26 mouse cellular contexts compared by ENCODE assay signal in genomic region chr8:79196481-79196880, GRCm38 (mm10). TPM values are rescaled to one million over a fixed set of nuclear protein-coding genes. Genes with fewer than 3 reads are reported as not detected.
DNase-seq lines count a peak whose midpoint lies in the region; ATAC-seq and TF ChIP-seq lines count a peak whose summit lies in the region.
"Had no signal": no experiment of that assay in that cellular context is flagged by ENCODE, and none has a peak within 500 bp of the region (broad histone marks: within the 10 kb centered on the region; RNA-seq: fewer than 3 reads in every experiment).

No protein-coding gene starts in this region.

- no peak overlapping the region for H3ac ChIP-seq in myocyte (ENCODE audit: control insufficient read depth, insufficient read length)

- ATAC-seq in forebrain, embryonic 11.5 days (replicated peaks; ENCODE audit: low FRiP score), result no peak
- ATAC-seq in forebrain, embryonic 15.5 days (replicated peaks), result no peak
- ATAC-seq: CD4-positive, CD25-positive, alpha-beta regulatory T cell, adult 4 months; forebrain, embryonic 14.5 days; forebrain, postnatal 0 days had no signal

- 86% methylated on average over 4 of the region's 4 CpGs for WGBS in forebrain, embryonic 11.5 days
- 89% methylated on average over 4 of the region's 4 CpGs for WGBS in forebrain, embryonic 15.5 days

- no peaks in the 10 kb centered on the region for H3K79me2 ChIP-seq in myocyte (ENCODE audit: control insufficient read depth, insufficient read depth)

- no peaks in the 10 kb centered on the region; the same call in 1 of the 2 replicates for H3K36me3 ChIP-seq in forebrain, embryonic 11.5 days (ENCODE audit: control insufficient read depth, insufficient read depth, low read length)
- 0 out of 2 replicates have a peak, but pooled peaks cover 4% of the 10 kb centered on the region for H3K36me3 ChIP-seq in forebrain, embryonic 15.5 days
- H3K36me3 ChIP-seq in ES-E14 (ENCODE audit: control insufficient read depth, insufficient read depth, low read length, poor library complexity, severe bottlenecking) (no peaks in the 10 kb centered on the region), myocyte (ENCODE audit: control insufficient read depth, insufficient read depth) (no peaks in the 10 kb centered on the region)

- peak; percentile 6 for DNase-seq in forebrain, embryonic 11.5 days (ENCODE audit: low spot score)
- no peak for DNase-seq in ES-E14 (ENCODE audit: low read depth, low spot score)
- DNase-seq in kidney, postnatal 10 days, result no peak
- DNase-seq: adrenal gland, adult 2 months; adrenal gland, postnatal 10 days; adrenal gland, postnatal 25 days; B cell, adult 2 months; cerebellum, adult 11-12 months; cerebellum, adult 2 months; cerebellum, adult 9-10 months; cerebellum, postnatal 10 days; cerebellum, postnatal 25 days; forebrain, postnatal 0 days had no signal

- H3K27ac ChIP-seq in forebrain, embryonic 11.5 days (ENCODE audit: low read depth, low read length), result no peak overlapping the region
- H3K27ac ChIP-seq in forebrain, embryonic 15.5 days (replicated peaks), result no peak overlapping the region
- H3K27ac ChIP-seq in ES-E14 (ENCODE audit: insufficient read depth, low read depth, low read length, poor library complexity, severe bottlenecking), result peak overlapping the region; percentile 33; the same call in 1 of the 2 replicates
- H3K27ac ChIP-seq: embryonic facial prominence, embryonic 10.5 days; embryonic facial prominence, embryonic 12.5 days; forebrain, embryonic 12.5 days had no signal

- no peaks in the 10 kb centered on the region for H3K27me3 ChIP-seq in forebrain, embryonic 11.5 days (ENCODE audit: control insufficient read depth, insufficient read depth, low read length)
- H3K27me3 ChIP-seq in forebrain, embryonic 15.5 days, result no peaks in the 10 kb centered on the region
- H3K27me3 ChIP-seq in myocyte (ENCODE audit: control insufficient read depth, insufficient read depth, insufficient read length), result no peaks in the 10 kb centered on the region
- H3K27me3 ChIP-seq: CH12.LX; embryonic facial prominence, embryonic 12.5 days; forebrain, embryonic 12.5 days had no signal

- H3K9me3 ChIP-seq in forebrain, embryonic 11.5 days (ENCODE audit: control insufficient read depth, low read length), result no peaks in the 10 kb centered on the region
- H3K9me3 ChIP-seq in forebrain, embryonic 15.5 days, result no peaks in the 10 kb centered on the region
- H3K9me3 ChIP-seq in ES-E14 (ENCODE audit: control insufficient read depth, insufficient read depth, low read depth, low read length), result no peaks in the 10 kb centered on the region
- H3K9me3 ChIP-seq: embryonic facial prominence, embryonic 10.5 days; embryonic facial prominence, embryonic 12.5 days; forebrain, embryonic 12.5 days had no signal

- no peak overlapping the region for H3K4me2 ChIP-seq in forebrain, embryonic 11.5 days (ENCODE audit: low read depth, low read length, severe bottlenecking)
- H3K4me2 ChIP-seq in forebrain, embryonic 15.5 days (replicated peaks), result no peak overlapping the region
- H3K4me2 ChIP-seq in myocyte (ENCODE audit: low read depth), result no peak overlapping the region
- H3K4me2 ChIP-seq: embryonic facial prominence, embryonic 12.5 days; forebrain, embryonic 12.5 days had no signal

- no peak overlapping the region for H3K4me3 ChIP-seq in forebrain, embryonic 11.5 days (ENCODE audit: low read depth, low read length)
- no peak overlapping the region for H3K4me3 ChIP-seq in forebrain, embryonic 15.5 days
- no peak overlapping the region for H3K4me3 ChIP-seq in ES-E14 (ENCODE audit: insufficient read depth in 1 of 2, low read depth in 1 of 2, low read length in 2 of 2, poor library complexity in 1 of 2, severe bottlenecking in 1 of 2)
- no peak overlapping the region for H3K4me3 ChIP-seq in myocyte
- H3K4me3 ChIP-seq: embryonic facial prominence, embryonic 10.5 days; embryonic facial prominence, embryonic 12.5 days; forebrain, embryonic 12.5 days had no signal

- H3K9ac ChIP-seq in forebrain, embryonic 11.5 days (ENCODE audit: low read length), result no peak overlapping the region
- no peak overlapping the region for H3K9ac ChIP-seq in forebrain, embryonic 15.5 days (replicated peaks)
- H3K9ac ChIP-seq in ES-E14 (ENCODE audit: insufficient read depth, low read depth, low read length, poor library complexity, severe bottlenecking), result no peak overlapping the region
- H3K9ac ChIP-seq: embryonic facial prominence, embryonic 12.5 days; forebrain, embryonic 12.5 days; forebrain, postnatal 0 days had no signal

- no peak for TF ChIP-seq POLR2A in myocyte (IDR thresholded peaks at IDR 0.05; ENCODE audit: insufficient read length, low read depth)

- no peaks in the 10 kb centered on the region for H3K4me1 ChIP-seq in forebrain, embryonic 11.5 days (replicated peaks; ENCODE audit: control insufficient read depth, insufficient read depth, low read length)
- peaks cover 6% of the 10 kb centered on the region for H3K4me1 ChIP-seq in forebrain, embryonic 15.5 days
- H3K4me1 ChIP-seq in ES-E14 (ENCODE audit: control insufficient read depth in 2 of 2, insufficient read depth in 2 of 2, low read length in 2 of 2, poor library complexity in 1 of 2), result 0 out of 4 replicates have a peak, but pooled peaks cover 0 to 3% of the 10 kb centered on the region in 2 experiments
- H3K4me1 ChIP-seq: forebrain, embryonic 12.5 days had no signal

- in situ Hi-C loops in ES-E14 (cut with MboI; ENCODE audit: low sequenced_read_pairs in 2 of 2, unreplicated experiment in 2 of 2), result no loop called here

TF ChIP-seq in ES-E14, 5 proteins besides CTCF, POLR2A, EP300 and RAD21:
- TF ChIP-seq CHD2 (IDR thresholded peaks at IDR 0.05; ENCODE audit: low read depth, low read length) (no peak), ZC3H11A (IDR thresholded peaks at IDR 0.05; ENCODE audit: borderline replicate concordance, low read depth, low read length) (no peak), HCFC1 (IDR thresholded peaks at IDR 0.05; ENCODE audit: borderline replicate concordance, insufficient read depth, low read length) (no peak), MAFK (IDR thresholded peaks at IDR 0.05; ENCODE audit: insufficient read depth, low read depth, low read length) (no peak), ZNF384 (IDR thresholded peaks at IDR 0.05; ENCODE audit: low read depth, low read length) (no peak)

TF ChIP-seq in myocyte, 11 proteins besides CTCF, POLR2A, EP300 and RAD21:
- TF ChIP-seq POLR2AphosphoS2 (IDR thresholded peaks at IDR 0.05; ENCODE audit: insufficient read length, low read depth), result no peak
- TF ChIP-seq SRF (IDR thresholded peaks at IDR 0.05; ENCODE audit: control insufficient read depth, insufficient read length, low read depth), result no peak
- no peak for TF ChIP-seq E2F4 (IDR thresholded peaks at IDR 0.05; ENCODE audit: insufficient read depth)
- no peak for TF ChIP-seq CEBPB (IDR thresholded peaks at IDR 0.05; ENCODE audit: insufficient read depth, poor library complexity, severe bottlenecking)
- TF ChIP-seq TCF12 (IDR thresholded peaks at IDR 0.05; ENCODE audit: insufficient read depth, poor library complexity, severe bottlenecking), result no peak
- peak in 2 of 3 experiments; percentile 58 to 60 for TF ChIP-seq MYOG (IDR thresholded peaks at IDR 0.05; ENCODE audit: control insufficient read depth in 1 of 3, insufficient read depth in 1 of 3, insufficient read length in 2 of 3, low read depth in 2 of 3)
- no peak for TF ChIP-seq REST (IDR thresholded peaks at IDR 0.05; ENCODE audit: insufficient read depth, insufficient read length)
- no peak for TF ChIP-seq MAX (IDR thresholded peaks at IDR 0.05; ENCODE audit: low read depth)
- peak in 1 of 3 experiments; percentile 52 for TF ChIP-seq MYOD1 (IDR thresholded peaks at IDR 0.05; ENCODE audit: control insufficient read depth in 1 of 3, insufficient read length in 2 of 3, low read depth in 2 of 3)
- TF ChIP-seq TCF3 (IDR thresholded peaks at IDR 0.05; ENCODE audit: insufficient read length, low read depth), result no peak
- no peak for TF ChIP-seq USF1 (IDR thresholded peaks at IDR 0.05; ENCODE audit: low read depth)

RNA-seq across cellular contexts. Expression of gene 1700011L22Rik, which starts 51.9 kb away (rescaled TPM):
- polyA plus RNA-seq in forebrain, embryonic 11.5 days (2014; fragmentation: Nextera tagmentation; extraction: Ambion mirVana), result not detected in 2 replicates
- polyA plus RNA-seq in forebrain, embryonic 15.5 days (2015; fragmentation: Nextera tagmentation; extraction: Ambion mirVana), result not detected in 2 replicates
- not detected in 2 replicates for total RNA-seq in ES-E14 (2012; rRNA removed)
- polyA plus RNA-seq in myocyte (2012; fragmentation: generic; extraction: Trizol), result not detected
- total RNA-seq: adrenal gland, adult 2 months; adrenal gland, postnatal 10 days; adrenal gland, postnatal 25 days; adrenal gland, postnatal 4 days; CH12.LX; forebrain, postnatal 0 days; MEL had no signal
- polyA plus RNA-seq: adrenal gland, adult 2 months; brain, embryonic 14.5 days; CD4-positive, CD25-positive, alpha-beta regulatory T cell, adult 4 months; cerebellum, adult 2 months; cortical plate, adult 2 months; embryonic facial prominence, embryonic 10.5 days; embryonic facial prominence, embryonic 12.5 days; embryonic facial prominence, embryonic 14.5 days; forebrain, embryonic 12.5 days; forebrain, embryonic 14.5 days; forebrain, postnatal 0 days had no signal
